Mouse (Mus musculus) layer of hippocampus, postnatal 25 days (tissue): ENCODE measurements around the gene Txnrd2. TPM values are rescaled to one million over a fixed set of nuclear protein-coding genes. Genes with fewer than 3 reads are reported as not detected.
A peak's percentile ranks its signal among the peaks of the same experiment; 100 is the strongest.

Source experiments
- DNase-seq, 2 experiments: peaks; one replicate each; pipeline ENCODE4 v3.0.0; 2022; ENCODE audit warnings: mixed read lengths in 2 of 2, low spot score in 1 of 2; ENCODE audit errors: extremely low spot score in 1 of 2
- total RNA-seq, 2 experiments: library from RNA; stranded (reverse); gene quantifications; 2 replicates each; pipeline ENCODE4 v1.2.3; 2021

The Txnrd2 gene
- total RNA-seq: 10 to 100 TPM; 19.1 to 21.8 TPM

DNA sequence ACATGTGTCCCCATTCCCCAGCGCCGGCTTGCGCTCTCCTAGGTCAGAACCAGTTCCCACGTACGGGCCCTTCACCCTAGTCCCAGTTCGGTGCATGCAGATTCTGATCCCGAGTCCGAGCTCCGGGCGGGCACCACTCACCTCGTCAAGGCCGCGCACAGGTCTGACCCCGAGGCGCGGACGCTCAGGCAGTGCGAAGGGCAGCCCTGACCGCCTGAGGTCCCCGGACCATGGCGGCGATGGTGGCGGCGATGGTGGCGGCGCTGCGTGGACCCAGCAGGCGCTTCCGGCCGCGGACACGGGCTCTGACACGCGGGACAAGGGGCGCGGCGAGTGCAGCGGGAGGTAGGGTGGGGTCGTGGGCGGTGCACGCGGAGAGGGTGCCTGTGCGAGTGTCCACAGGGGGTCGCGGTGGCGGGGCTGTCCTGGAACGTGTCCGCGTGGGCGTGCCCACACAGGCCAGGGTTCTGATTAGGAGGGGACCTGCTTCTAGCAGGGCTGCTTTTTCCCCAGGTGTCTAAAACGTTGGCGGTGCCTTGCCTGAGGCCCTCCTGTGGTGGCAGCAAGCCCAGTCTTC lies at the start of gene Txnrd2:
Gene Txnrd2, plus strand, starts transcription at position 170 of the 577 bp plus-strand sequence.
- DNase-seq: peak; percentile 64 to 73

GRCm38 (mm10) chr16:18377203-18377602 lies 49.0 kb upstream of the Txnrd2 start:
- DNase-seq: no peak

DNA sequence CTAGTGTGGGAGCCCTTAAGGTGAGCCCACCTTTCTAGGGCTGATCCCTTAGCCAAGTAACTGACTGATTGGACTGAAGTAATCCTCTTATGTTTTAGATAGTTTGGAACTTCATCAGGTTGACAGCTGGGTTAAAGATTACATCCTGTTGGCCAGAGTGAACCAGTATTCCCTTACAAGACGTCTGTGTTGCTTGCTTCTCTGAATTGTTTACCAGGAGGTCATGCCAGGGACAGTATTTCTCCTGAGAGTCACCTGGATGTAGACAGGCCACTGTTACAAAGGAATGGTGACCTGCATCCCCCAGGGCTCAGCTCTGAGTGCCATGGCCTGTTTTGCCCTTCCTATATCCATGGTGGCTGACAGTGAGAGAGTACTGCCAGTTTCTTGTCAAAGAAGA lies 47.7 kb upstream of the Txnrd2 start:
- DNase-seq: no peak

- no peak for DNase-seq
These were observed 46.7 kb upstream of the Txnrd2 start for GRCm38 (mm10) chr16:18379338-18380001.

- no peak for DNase-seq
These were observed 45.6 kb upstream of the Txnrd2 start for GRCm38 (mm10) chr16:18380495-18381063.

DNA sequence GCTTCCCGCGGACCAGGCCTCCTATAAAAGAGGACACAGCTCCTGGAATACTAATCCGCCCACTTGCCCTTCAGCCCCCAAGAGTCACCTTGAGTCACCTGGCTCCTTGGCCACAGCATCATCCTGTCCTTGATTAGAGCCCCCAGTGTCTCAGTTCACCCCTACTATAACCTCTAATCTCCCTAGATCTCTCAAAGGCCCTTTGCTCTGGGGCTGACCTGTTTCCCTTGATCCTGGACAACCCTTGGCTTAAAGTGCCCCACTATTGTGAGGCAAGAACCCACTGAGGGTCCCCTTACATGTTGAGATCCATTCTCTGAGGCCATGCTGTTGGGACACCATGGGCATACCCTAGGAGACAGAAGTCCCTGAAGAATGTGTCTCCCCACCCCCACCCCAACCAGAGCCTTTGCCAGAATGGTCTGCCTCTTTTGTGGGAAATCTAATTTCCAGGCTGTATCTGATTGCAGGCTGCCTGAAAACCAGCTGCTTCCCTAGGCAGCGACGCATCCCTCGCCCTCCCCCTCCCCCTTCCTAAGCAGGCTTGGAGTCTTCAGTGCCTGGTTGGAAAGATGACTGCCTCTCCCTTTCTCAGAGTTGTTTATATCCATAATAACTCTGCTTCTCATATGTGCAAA lies 44.4 kb upstream of the Txnrd2 start:
- DNase-seq: no peak

- no peak for DNase-seq
These were observed 43.0 kb upstream of the Txnrd2 start for GRCm38 (mm10) chr16:18383045-18383726.

- no peak for DNase-seq
These were observed 42.4 kb upstream of the Txnrd2 start for GRCm38 (mm10) chr16:18383756-18384155.

DNA sequence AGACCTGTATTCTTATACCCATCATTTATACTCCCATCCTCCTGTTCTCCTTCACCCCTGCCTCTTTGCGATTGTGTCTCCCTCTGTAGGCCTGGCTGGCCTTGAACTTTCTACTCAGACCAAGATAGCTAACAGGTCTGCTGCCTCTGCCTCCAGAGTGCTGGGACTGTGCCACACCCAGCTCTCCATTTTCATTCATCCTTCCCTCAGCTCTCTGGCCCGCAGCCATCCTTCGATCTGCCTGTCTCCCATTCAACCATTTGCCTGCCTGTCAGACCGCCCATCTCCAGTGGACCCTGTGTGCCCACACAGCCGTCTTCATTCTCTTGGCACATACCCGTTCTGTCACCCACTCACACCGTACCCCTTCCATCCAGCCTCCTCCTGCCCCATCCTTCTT lies 42.0 kb upstream of the Txnrd2 start:
- no peak for DNase-seq

- DNase-seq: no peak
These were observed 41.5 kb upstream of the Txnrd2 start for GRCm38 (mm10) chr16:18384659-18385058.

- no peak for DNase-seq
These were observed 40.8 kb upstream of the Txnrd2 start for GRCm38 (mm10) chr16:18385411-18385810.

DNA sequence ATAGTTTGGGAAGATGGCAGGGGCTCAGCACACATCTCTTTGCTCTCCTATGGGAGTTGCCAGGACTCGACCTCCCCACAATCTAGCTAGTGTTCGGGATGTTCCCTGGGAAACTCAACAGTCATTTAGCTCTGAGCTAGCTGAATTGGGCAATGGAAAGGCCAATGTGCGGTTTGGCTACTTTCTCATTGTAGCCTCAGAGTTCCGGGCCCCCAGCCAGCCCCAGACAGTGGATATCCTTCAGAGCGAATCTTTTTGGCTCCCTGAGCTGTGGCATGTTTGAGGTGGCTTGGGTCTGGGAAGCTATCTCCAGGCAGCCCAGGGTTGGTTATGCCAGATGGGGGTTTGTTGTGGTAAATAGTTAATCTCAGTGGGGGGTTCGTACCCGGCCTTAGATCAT lies 39.7 kb upstream of the Txnrd2 start:
- DNase-seq: no peak

DNA sequence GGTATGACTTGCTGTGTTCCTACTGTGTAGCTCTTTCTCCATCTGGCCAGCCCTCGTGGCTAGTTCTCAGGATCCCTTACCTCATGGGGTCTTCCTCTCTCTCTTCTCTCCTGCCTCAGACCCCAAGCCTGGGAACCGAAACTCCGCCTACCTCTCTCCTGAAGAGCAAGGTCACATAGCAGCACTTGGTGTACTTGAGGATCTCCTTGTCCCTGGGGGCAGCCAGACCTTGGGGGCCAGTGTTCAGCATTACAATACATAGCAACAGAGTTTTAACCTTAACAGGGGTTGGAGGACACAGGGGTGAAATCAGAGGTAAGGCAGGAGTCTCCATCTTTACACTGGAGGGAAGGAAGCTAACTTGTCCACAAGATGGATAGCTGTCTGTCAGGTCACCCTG lies 39.2 kb upstream of the Txnrd2 start:
- no peak for DNase-seq

- no peak for DNase-seq
These were observed 38.2 kb upstream of the Txnrd2 start for GRCm38 (mm10) chr16:18387704-18388582.

DNA sequence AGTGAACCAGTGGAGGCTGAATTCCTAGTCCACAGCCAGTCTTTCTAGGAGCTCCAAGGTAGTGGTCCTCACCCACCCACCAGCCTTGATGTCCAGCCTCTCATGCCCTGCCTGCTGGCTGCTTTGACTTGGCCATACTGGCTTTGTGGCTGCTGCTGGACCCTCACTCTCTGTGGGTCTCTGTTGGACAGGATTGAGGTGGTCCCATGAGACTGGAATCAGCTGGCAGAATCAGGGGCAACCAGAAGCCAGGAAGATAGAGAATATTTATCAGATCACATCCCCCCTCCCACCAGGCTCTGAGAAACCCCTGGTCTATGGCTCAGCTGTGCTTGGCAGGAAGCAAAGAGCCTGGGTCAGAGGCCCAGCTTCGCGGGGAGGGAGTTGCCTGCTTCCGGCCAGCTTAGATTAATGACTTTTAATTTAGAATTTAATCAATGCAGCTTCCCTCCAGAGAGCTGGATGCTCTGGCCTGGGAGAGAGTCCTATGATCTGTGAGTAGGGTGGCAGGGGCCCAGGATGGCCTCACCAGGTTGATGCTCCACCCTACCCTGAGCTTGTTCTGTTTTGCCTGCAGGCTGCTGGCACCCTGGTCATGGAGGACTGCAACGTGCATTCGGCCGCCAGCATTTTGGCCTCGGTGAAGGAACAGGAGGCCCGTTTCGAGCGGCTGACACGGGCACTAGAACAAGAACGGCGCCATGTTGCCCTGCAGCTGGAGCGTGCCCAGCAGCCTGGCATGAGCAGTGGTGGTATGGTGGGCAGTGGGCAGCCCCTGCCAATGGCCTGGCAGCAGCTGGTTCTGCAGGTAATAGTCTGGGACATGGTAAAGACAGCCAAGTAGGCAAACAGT lies 37.4 kb upstream of the Txnrd2 start:
- DNase-seq: peak in 1 of 2 experiments; percentile 3

DNA sequence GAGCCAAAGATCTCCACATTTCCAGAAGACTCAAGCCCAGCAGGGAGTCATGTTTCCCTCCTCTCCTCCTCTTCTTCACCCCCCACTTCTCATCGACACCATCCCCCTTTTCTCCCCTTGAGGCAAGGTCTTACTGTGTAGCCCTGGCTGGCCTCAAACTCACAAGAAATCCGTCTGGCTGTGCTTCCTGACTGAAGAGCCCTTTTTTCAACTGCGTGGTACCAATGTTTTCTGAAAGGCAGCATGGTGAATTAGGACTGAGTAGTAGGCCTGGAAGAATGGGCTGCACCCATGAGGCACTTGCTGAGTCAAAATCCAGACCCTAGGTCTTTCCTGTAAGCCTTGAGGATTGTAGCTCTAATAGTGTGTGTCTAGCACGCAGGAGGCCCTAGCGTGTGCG lies 35.8 kb upstream of the Txnrd2 start:
- DNase-seq: no peak

- no peak for DNase-seq
These were observed 35.1 kb upstream of the Txnrd2 start for GRCm38 (mm10) chr16:18391127-18391526.

GRCm38 (mm10) chr16:18391728-18392127 lies 34.5 kb upstream of the Txnrd2 start:
- peak in 1 of 2 experiments; percentile 2 for DNase-seq
